Comparison of ENCODE assay signal across 14 mouse cellular contexts in the genomic region with DNA sequence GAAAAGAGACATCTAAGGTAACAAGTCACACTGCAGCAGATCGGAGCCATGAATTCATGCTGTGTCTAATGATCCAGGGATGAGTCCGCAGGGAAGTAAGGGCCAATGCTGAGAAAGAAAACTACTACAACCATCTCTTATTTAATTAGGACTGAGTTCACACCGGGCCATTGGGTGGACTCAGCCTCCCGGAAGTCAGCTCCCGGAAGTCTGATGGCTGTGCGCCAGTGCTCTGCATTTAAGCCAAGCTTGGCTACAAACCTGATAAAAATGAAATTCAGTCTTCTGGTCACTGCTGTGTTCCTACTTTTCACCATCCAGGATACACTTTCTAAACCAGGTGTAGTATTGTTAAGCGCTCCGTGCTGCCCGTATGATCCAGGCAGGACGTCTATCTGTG.
DNase-seq lines count a peak whose midpoint lies in the region; ATAC-seq and TF ChIP-seq lines count a peak whose summit lies in the region.
"Had no signal": no experiment of that assay in that cellular context is flagged by ENCODE, and none has a peak within 500 bp of the region (broad histone marks: within the 10 kb centered on the region; RNA-seq: fewer than 3 reads in every experiment).

No protein-coding gene starts in this region.

- 83% methylated on average over 10 of the region's 10 CpGs for WGBS in midbrain, embryonic 16.5 days
- WGBS in hindbrain, postnatal 0 days, result 73% methylated on average over 10 of the region's 10 CpGs

- H3K4me1 ChIP-seq in midbrain, embryonic 16.5 days (ENCODE audit: control insufficient read depth, insufficient read depth, low read length), result no peaks in the 10 kb centered on the region
- H3K4me1 ChIP-seq in hindbrain, postnatal 0 days (ENCODE audit: insufficient read depth, low read length), result no peaks in the 10 kb centered on the region
- H3K4me1 ChIP-seq: embryonic facial prominence, embryonic 13.5 days; limb, embryonic 15.5 days had no signal

- no peak overlapping the region for H3K4me2 ChIP-seq in midbrain, embryonic 16.5 days (ENCODE audit: low read length)
- H3K4me2 ChIP-seq in hindbrain, postnatal 0 days (ENCODE audit: low read depth, low read length), result no peak overlapping the region
- H3K4me2 ChIP-seq: embryonic facial prominence, embryonic 13.5 days; limb, embryonic 15.5 days had no signal

- TF ChIP-seq CTCF in hindbrain, postnatal 0 days (IDR thresholded peaks at IDR 0.05; ENCODE audit: low read depth), result no peak

- H3K27ac ChIP-seq in midbrain, embryonic 16.5 days (ENCODE audit: low read length), result no peak overlapping the region
- H3K27ac ChIP-seq in hindbrain, postnatal 0 days, result no peak overlapping the region
- H3K27ac ChIP-seq: embryonic facial prominence, embryonic 13.5 days; limb, embryonic 15.5 days had no signal

- DNase-seq in cerebellum, postnatal 14 days, result peak; percentile 25 to 56
- no peak for DNase-seq in cerebellum, adult 9-10 months
- DNase-seq in right cerebral cortex, postnatal 4 days, result peak; percentile 12
- no peak for DNase-seq in right cerebral cortex, postnatal 14 days
- peak; percentile 28 for DNase-seq in kidney, adult 9 months
- DNase-seq in testis, postnatal 10 days (ENCODE audit: low spot score), result peak; percentile 48
- no peak for DNase-seq in hindbrain, postnatal 0 days (ENCODE audit: low spot score)
- DNase-seq: cerebellum, adult 9-11 months; forebrain, postnatal 0 days; layer of hippocampus, adult 9-11 months; thymus, postnatal 4 days had no signal

- H3K4me3 ChIP-seq in midbrain, embryonic 16.5 days (ENCODE audit: low read depth, low read length), result no peak overlapping the region
- no peak overlapping the region for H3K4me3 ChIP-seq in hindbrain, postnatal 0 days (ENCODE audit: low read length)
- H3K4me3 ChIP-seq: embryonic facial prominence, embryonic 13.5 days; limb, embryonic 15.5 days had no signal

- no peaks in the 10 kb centered on the region for H3K9me3 ChIP-seq in midbrain, embryonic 16.5 days (replicated peaks; ENCODE audit: control insufficient read depth, low read length, poor library complexity, severe bottlenecking)
- no peaks in the 10 kb centered on the region for H3K9me3 ChIP-seq in hindbrain, postnatal 0 days (ENCODE audit: low read length)
- H3K9me3 ChIP-seq: embryonic facial prominence, embryonic 13.5 days; limb, embryonic 15.5 days had no signal

- H3K9ac ChIP-seq in midbrain, embryonic 16.5 days (ENCODE audit: low read depth, low read length), result no peak overlapping the region
- H3K9ac ChIP-seq in hindbrain, postnatal 0 days (replicated peaks; ENCODE audit: low read length), result no peak overlapping the region
- H3K9ac ChIP-seq: embryonic facial prominence, embryonic 13.5 days; forebrain, postnatal 0 days; limb, embryonic 15.5 days had no signal

- no peak for ATAC-seq in midbrain, embryonic 16.5 days
- no peak for ATAC-seq in hindbrain, postnatal 0 days
- ATAC-seq: forebrain, postnatal 0 days had no signal

- H3K27me3 ChIP-seq in midbrain, embryonic 16.5 days (ENCODE audit: control insufficient read depth, insufficient read depth, low read depth, low read length), result no peaks in the 10 kb centered on the region
- no peaks in the 10 kb centered on the region for H3K27me3 ChIP-seq in hindbrain, postnatal 0 days (ENCODE audit: insufficient read depth, low read length)
- H3K27me3 ChIP-seq: embryonic facial prominence, embryonic 13.5 days; limb, embryonic 15.5 days had no signal

- no peaks in the 10 kb centered on the region for H3K36me3 ChIP-seq in midbrain, embryonic 16.5 days (ENCODE audit: control insufficient read depth, insufficient read depth, low read length)
- H3K36me3 ChIP-seq in hindbrain, postnatal 0 days (ENCODE audit: insufficient read depth, low read length), result no peaks in the 10 kb centered on the region
- H3K36me3 ChIP-seq: embryonic facial prominence, embryonic 13.5 days; limb, embryonic 15.5 days had no signal

Comparison
In these comparisons a context has a peak if more than half of its experiments do, and no peak if none do; other contexts are left out.
1. DNase-seq: peak in cerebellum, postnatal 14 days (2 of 2), right cerebral cortex, postnatal 4 days (single experiment), kidney, adult 9 months (single experiment) and testis, postnatal 10 days (single experiment); none in cerebellum, adult 9-10 months (single experiment), right cerebral cortex, postnatal 14 days (single experiment) and hindbrain, postnatal 0 days (single experiment).